Mouse (Mus musculus) frontal cortex, postnatal 14 days (tissue): ENCODE results near the gene Flt3.
A peak's percentile ranks its signal among the peaks of the same experiment; 100 is the strongest.

Experiments used
- DNase-seq, 2 experiments: peaks; one replicate each; pipeline ENCODE4 v3.0.0; 2022; ENCODE audit warnings: low spot score in 2 of 2

Gene Flt3

GRCm38 (mm10) chr5:147399843-147400504, at the start of gene Flt3:
Gene Flt3 (minus strand): TSS chr5:147400489.
- DNase-seq, result no peak

GRCm38 (mm10) chr5:147448933-147449332, 48.6 kb upstream of the Flt3 start:
- DNase-seq, result no peak

- DNase-seq, result no peak
Observed at GRCm38 (mm10) chr5:147448526-147448925, 48.2 kb upstream of the Flt3 start.

GRCm38 (mm10) chr5:147445252-147445651, 45.0 kb upstream of the Flt3 start:
- no peak for DNase-seq

GRCm38 (mm10) chr5:147444757-147445156, 44.5 kb upstream of the Flt3 start:
- no peak for DNase-seq

GRCm38 (mm10) chr5:147444298-147444697, 44.0 kb upstream of the Flt3 start:
- DNase-seq, result no peak

- DNase-seq, result no peak
Observed at GRCm38 (mm10) chr5:147442741-147443140, 42.5 kb upstream of the Flt3 start.

- DNase-seq, result no peak
Observed at GRCm38 (mm10) chr5:147441979-147442378, 41.7 kb upstream of the Flt3 start.

- no peak for DNase-seq
Observed at GRCm38 (mm10) chr5:147440996-147441507, 40.8 kb upstream of the Flt3 start.

GRCm38 (mm10) chr5:147436491-147436890, 36.2 kb upstream of the Flt3 start:
- no peak for DNase-seq

GRCm38 (mm10) chr5:147435751-147436150, 35.5 kb upstream of the Flt3 start:
- no peak for DNase-seq

- DNase-seq, result no peak
Observed at GRCm38 (mm10) chr5:147435224-147435623, 34.9 kb upstream of the Flt3 start.

- no peak for DNase-seq
Observed at GRCm38 (mm10) chr5:147432927-147433326, 32.6 kb upstream of the Flt3 start.

- peak; percentile 60 to 66 for DNase-seq
Observed at GRCm38 (mm10) chr5:147430936-147431839, 30.9 kb upstream of the Flt3 start.

- DNase-seq, result peak in 1 of 2 experiments; percentile 32
Observed at GRCm38 (mm10) chr5:147430361-147430935, 30.2 kb upstream of the Flt3 start.

GRCm38 (mm10) chr5:147429535-147430305, 29.4 kb upstream of the Flt3 start, which contains the start of gene Pan3:
Gene Pan3 (plus strand): TSS chr5:147430161.
- DNase-seq, result peak; percentile 90 to 92

- no peak for DNase-seq
Observed at GRCm38 (mm10) chr5:147426048-147426805, 25.9 kb upstream of the Flt3 start.

- DNase-seq, result no peak
Observed at GRCm38 (mm10) chr5:147423612-147424011, 23.3 kb upstream of the Flt3 start.

- DNase-seq, result no peak
Observed at GRCm38 (mm10) chr5:147418394-147419121, 18.3 kb upstream of the Flt3 start.

GRCm38 (mm10) chr5:147417986-147418385, 17.7 kb upstream of the Flt3 start:
- DNase-seq, result no peak
